ENCODE assay signal across 23 mouse cellular contexts in the genomic region with DNA sequence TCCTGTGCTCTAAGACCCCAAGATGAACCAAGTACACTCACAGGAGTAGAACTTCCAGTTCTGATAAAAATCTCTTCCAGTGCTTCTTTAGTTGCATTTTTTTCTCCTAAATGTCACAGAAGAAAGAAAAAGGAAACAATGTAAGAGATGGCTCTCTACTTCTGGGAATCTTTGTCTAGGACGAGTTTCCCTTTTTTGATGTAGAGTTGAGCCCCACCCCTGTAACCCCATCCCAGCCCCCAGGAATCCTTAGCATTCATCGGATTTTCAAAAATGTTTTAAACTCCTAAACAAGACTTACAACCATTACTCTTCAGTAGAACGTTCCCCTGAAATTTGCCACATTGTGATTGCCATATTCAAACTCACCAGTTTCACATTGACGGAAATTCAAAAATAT. TPM values are rescaled to one million over a fixed set of nuclear protein-coding genes. Genes with fewer than 3 reads are reported as not detected.
"Had no signal": no experiment of that assay in that cellular context is flagged by ENCODE, and none has a peak within 500 bp of the region (broad histone marks: within the 10 kb centered on the region; RNA-seq: fewer than 3 reads in every experiment).

No protein-coding gene starts in this region.

- H3K4me3 ChIP-seq: gastrocnemius, adult 2 months; heart, adult 2 months; heart, embryonic 13.5 days; heart, embryonic 15.5 days; hindbrain, embryonic 13.5 days; hindbrain, embryonic 15.5 days; layer of hippocampus, adult 2 months; left cerebral cortex, adult 2 months; limb, embryonic 10.5 days; limb, embryonic 12.5 days; liver, embryonic 13.5 days; liver, embryonic 15.5 days had no signal

- H3K4me1 ChIP-seq: heart, embryonic 15.5 days; hindbrain, embryonic 13.5 days; hindbrain, embryonic 15.5 days had no signal

- H3K27me3 ChIP-seq: heart, embryonic 13.5 days; heart, embryonic 15.5 days; hindbrain, embryonic 13.5 days; hindbrain, embryonic 15.5 days; limb, embryonic 12.5 days; liver, embryonic 13.5 days; liver, embryonic 15.5 days had no signal

- H3K9me3 ChIP-seq: heart, embryonic 13.5 days; heart, embryonic 15.5 days; hindbrain, embryonic 13.5 days; hindbrain, embryonic 15.5 days; limb, embryonic 10.5 days; liver, embryonic 13.5 days; liver, embryonic 15.5 days had no signal

- DNase-seq: gastrocnemius, adult 2 months; gastrocnemius, postnatal 10 days; gastrocnemius, postnatal 36 days; heart, adult 2 months; heart, postnatal 14 days; heart, postnatal 36 days; kidney, adult 18-20 months; kidney, adult 8-10 months; kidney, postnatal 10 days; kidney, postnatal 25 days; kidney, postnatal 4 days; liver; liver, embryonic 13.5 days had no signal

- H3K36me3 ChIP-seq: heart, embryonic 13.5 days; heart, embryonic 15.5 days; hindbrain, embryonic 13.5 days; hindbrain, embryonic 15.5 days; limb, embryonic 10.5 days; limb, embryonic 12.5 days; liver, embryonic 13.5 days; liver, embryonic 15.5 days had no signal

RNA-seq across cellular contexts. Expression of a gene that starts 31.7 kb away (rescaled TPM):
- total RNA-seq: hindbrain, postnatal 0 days had no signal
